Mouse (Mus musculus) erythroblast, embryonic 14.5 days (primary cell): ENCODE data around the gene Hipk2.

Source experiments
- GATA1 ChIP-seq: IDR thresholded peaks from 2 replicates; pipeline ENCODE4 v1.6.1; 2012; ENCODE audit warnings: low read length, inconsistent platforms, mixed read lengths
- TAL1 ChIP-seq: IDR thresholded peaks from 3 replicates; pipeline ENCODE4 v1.6.1; 2012; ENCODE audit warnings: low read length, inconsistent platforms, mixed read lengths

DNA sequence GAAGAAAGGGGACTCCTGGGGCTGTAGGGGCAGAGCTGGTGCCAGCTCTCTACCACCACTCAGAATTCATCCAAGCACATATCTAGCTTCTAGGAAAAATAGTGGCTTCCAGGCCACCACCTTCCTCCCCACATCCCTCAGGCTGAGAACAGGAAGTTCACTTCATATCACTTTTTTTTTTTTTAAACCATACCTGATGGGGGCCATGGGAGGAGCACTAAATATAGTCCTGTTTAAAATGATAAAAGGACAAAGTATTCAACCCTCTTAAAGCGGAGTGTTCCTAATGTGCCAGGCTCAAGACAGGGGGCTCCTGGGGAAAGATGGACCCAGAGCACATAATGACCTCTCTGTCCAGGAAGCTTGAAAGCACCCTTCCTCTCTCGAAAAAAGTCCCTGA lies 61.3 kb downstream of the Hipk2 start:
- TF ChIP-seq GATA1: no peak
- no peak for TF ChIP-seq TAL1
